Mouse (Mus musculus) lung, postnatal 25 days (tissue): ENCODE results near the gene Art5.

ENCODE experiments used
- DNase-seq: peaks from one replicate; pipeline ENCODE4 v3.0.0; 2022; ENCODE audit warnings: low spot score

The Art5 gene

DNA sequence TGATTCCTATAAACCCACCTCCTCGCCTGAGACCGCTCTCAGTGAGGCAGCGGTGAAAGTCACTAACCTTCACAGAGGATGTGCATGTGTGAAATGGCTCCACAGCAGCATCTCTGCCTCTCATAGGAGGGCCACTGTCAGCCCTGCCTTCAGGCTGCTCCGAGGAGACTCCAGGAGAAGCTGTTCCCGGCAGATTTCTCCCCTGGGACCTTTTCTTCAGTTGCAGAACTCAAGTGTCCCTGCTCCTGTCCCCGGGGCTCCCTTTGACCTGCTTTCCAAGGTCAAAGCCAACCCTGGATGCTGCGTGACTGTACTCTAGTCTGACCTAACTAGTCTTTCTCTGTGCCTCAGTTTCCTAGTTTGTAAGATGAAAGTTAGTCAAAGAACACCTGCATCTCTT is at the start of gene Art5:
Art5 (minus strand) TSS at position 319 of the 400 bp plus-strand sequence.
- DNase-seq, result no peak

DNA sequence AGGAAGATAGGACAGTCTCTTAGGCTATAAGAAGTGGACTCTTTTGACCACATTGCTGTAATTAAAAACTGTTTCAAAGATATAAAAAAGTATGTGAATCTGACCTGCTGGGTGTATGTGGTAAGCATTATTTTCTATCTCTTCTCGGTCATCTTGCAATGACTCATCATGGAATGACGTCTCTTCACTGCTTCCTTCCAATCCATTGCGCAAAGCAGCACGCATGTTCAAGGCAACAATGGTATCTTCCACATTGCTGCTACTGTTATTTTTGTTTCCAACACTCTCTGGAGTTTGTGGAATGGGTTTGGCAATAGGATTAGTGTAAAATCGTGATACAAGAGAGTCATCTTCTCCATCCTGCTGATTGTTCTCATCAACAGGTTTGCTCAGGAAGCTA is 44.4 kb upstream of the Art5 start:
- no peak for DNase-seq

DNA sequence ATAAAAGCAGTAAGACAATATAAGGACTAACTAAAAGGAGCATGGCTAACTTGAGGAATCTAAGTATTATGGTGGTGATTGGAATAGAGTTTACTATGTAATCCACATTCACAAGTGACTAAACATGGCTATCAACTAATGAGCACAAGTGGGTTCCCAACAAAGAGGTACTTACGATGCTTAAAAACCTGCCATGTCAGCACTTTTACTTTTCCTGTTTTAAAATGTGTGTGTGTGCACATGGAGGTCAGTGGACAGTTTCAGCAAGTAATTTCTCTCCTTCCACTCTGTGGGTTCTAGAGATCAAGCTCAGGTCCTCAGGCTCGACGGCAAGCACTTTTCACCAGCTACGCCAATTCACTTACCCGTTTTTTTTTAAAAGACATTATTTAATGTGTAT is 28.6 kb upstream of the Art5 start:
- DNase-seq, result no peak

DNA sequence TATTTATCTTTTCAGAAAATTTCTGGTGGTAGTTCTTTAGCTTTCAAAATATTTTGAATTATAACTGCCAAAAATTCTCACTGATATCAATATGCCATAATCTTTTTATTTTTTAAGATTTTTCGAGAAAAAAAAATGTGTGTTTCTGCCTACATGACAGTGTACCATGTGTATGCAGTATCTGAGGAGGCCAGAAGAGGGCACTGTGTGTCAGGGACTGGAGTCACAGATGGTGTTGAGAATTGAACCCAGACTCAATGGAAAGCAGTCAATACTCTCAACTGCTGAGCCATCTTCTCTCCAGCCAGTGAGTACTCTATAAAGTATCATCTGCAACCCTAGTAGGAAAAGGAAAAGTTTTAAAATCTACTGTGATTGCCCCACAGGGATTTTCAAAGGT is 28.2 kb upstream of the Art5 start:
- peak; percentile 23 for DNase-seq

DNA sequence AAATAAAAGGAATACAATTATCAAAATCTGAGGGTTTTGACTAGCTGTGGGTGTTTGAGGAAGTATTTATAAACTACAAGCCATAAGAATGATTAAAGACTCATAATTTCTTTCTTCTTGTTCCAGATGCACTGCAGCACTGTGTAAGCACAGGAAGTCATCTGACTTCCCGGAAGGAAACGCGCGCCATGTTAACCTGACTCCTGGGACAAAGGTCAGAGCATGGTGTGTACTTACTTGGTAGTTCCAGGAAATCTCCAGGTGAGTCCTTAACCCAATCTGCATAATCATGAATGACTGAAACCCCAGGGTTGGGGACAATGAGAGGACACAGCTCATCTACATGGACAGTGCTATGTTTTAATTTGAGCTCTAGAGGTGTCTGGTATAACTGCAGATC is 23.1 kb upstream of the Art5 start:
- peak; percentile 36 for DNase-seq

DNA sequence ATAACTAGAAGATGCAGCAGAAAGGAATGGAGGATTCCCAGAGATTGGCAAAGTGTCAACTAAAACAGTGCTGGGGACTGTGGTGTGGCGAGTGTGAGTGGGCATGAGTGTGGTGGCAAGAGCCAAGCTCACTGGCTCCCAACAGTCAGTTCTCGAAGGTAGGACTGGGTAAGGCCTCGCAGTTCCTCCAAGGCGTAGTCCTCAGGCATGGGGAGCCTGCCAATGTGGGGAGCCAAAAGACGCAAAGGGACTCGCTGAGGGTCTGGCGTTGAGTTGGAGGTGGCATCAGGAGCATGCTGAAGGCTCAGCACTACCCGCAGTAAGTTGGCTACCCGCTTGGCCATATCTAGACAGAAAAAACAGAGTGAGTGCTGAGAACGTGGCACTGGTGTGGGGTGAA is 11.0 kb upstream of the Art5 start:
- DNase-seq, result no peak

DNA sequence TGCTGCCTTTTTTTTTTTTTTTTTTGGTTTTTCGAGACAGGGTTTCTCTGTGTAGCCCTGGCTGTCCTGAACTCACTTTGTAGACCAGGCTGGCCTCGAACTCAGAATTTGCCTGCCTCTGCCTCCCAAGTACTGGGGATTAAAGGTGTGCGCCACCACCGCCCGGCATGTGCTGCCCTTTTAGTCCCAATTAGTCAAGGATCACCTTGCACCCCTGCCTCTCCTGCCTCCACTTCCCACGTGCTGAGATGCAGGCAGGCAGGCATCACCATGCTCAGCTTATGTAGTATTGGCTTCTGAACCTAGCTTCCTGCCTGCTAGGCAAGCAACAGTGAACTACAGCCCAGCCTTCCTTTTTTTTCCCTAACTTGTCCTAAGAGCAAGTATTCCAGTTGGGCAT is 8.1 kb upstream of the Art5 start:
- no peak for DNase-seq

DNA sequence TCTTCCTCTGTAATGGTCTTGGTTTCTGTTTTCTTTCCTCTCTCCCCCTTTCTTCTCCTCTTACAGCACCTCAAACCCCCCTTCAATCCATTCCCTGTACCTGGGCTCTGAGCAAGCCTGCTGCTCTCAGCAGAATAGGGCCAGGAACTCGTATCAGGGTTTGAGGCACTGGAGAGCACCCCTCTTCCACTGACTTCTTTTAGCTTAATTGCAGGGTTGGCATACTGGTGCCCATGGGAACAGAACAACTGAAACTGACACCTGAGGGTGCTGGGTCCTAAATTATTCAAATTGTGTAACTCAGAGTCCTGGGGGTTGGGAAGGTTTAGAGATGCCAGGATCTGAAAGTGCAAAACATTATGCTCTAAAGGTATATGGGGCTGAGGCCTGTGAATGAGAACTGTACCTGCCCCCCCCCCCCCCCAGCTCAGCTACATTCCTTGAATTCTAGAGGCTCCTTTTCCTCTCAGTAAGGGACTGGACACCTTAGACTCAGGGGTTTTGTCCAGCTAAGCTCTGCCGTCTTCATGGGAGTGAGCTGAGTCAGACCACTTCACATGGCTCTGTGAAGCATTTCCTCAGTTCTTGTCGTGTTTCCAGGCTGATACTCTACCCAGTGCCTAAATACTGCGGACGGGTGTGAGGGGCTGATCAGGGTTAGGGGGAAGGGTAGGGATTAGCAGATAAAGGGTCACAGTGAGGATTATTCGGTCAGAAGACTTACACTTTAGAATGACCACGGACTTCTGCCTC is 7.5 kb upstream of the Art5 start, which contains the start of gene Chrna10:
Chrna10 (minus strand) TSS at position 250 of the 753 bp plus-strand sequence.
- DNase-seq, result no peak

DNA sequence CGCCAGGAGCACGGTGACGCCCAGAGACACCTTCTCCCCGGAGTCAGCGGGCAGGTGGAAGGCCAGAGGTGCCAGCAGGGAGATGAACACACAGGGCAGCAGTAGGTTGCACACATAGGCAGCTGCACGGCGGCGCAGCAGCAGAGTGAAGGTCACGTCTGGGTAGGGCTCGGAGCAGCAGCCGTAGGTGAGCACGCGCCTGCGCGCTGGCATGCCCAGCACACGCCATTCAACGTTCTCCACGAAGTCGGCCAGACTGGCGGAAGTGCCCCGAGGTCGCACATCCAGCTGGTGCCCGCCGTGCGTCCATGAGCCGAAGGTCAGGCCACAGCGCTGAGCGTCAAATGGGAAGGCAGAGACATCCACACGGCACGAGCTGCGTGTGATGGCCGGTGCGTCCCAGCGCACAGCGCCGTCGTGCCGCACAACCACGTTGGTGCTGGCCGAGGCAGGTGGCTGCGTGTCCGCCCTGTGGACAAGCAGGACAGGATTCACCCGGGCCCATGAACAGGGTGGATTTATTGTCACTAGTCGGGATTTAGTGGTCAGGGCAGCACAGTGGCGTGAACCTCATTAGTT is 4.0 kb upstream of the Art5 start:
- DNase-seq, result no peak

DNA sequence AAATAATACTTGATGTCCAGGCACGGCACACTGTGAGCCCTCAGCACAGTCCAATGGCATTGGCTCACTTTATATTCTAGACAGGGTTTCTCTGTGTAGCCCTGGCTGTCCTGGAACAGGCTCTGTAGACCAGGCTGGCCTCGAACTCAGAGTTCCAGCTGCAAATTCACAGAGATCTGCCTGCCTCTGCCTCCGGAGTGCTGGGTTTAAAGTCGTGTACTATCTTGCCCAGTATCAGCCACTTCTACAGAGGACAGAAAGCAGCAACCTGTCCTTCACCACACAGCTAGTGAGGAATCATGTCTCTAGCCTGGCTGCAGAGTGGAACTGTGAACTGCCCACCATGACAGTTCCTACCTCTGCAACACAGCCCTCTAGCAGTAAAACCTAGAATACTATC is 457 bp upstream of the Art5 start:
- no peak for DNase-seq

DNA sequence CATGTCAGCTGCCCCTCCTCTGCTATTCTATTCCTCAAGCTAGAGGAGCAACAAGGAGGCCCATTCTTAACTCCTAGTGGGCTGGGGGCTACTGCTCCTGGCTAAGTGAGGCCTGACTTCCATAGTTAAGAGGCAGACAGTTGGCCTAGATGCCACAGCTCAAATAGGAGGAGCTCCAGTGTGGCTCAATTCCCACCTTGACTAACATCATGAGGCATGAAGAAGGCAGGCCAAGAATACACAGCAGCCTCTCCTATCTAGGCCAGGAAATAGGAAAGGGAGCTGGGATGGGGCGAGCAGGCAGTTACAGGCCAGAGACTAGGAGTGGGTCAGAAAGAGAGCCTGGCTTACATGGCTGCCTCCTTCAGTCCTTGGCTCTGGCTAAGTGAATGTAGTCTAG is 1.1 kb downstream of the Art5 start:
- DNase-seq, result no peak

DNA sequence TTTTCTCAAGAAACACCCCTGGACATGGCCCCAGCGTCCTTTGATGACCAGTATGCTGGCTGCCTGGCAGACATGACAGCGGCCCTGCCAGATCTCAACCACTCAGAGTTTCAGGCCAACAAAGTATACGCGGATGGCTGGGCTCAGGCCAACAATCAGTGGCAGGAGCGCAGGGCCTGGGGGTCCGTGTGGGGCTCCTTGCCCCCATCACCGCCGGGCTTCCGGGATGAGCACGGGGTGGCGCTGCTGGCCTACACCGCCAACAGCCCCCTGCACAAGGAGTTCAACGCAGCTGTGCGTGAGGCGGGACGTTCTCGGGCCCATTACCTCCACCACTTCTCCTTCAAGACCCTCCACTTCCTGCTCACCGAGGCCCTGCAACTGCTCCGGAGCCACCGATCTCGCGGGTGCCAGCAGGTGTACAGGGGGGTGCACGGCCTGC is 2.6 kb downstream of the Art5 start:
- no peak for DNase-seq

DNA sequence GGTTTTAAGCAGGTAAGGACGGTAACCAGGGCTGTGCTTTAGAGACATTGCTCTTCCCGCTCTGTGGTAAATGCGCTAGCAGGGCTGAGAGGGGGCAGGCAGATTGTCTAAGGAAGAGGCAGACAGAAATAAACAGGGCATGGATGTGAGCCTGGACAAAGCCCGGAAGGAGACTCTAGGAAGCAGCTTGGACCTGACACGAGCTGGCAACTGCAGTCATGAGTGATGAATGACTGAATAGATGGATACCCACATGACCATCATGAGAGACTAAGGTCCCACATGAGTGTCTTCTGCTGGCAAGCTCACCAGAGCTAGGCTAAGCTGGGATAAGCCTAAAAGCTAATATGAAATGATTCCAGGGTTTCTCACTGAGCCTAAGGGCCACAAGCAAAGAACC is 5.2 kb downstream of the Art5 start:
- peak; percentile 16 for DNase-seq

DNA sequence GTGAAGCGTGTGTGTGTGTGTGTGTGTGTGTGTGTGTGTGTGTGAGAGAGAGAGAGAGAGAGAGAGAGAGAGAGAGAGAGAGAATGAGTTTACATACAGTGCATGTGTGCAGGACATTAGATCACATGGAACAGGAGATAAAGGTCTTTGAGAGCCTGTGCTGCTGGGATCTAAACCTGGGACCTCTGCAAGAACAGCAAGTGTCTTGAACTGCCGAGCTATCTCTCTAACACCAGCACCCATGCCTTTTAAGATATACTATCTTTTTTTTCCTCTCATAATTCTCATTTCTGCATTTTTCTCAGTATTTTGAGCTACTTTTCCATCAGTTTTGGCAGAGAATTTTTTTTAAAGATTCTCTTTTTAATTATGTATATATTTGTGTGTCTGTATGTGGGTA is 5.7 kb downstream of the Art5 start:
- no peak for DNase-seq

DNA sequence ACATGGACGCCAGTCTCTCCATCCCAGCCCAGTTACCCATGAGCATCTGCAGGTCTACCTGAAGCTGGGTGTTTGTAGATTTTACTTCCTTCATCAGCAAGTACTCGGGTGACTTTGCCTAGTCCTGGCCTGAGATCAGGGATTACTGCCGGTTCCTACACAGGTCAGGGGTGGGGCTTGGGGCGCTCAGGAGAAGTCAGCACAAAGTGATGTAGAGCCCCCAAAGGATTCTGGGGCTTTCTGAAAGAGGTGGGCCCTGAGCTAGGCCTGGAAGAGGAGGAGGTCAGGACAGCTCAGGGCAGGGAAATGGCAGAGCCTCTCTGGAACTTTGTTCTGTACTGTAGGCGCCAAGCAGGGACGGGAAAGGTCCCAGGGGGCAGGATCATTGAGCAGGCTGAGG is 6.6 kb downstream of the Art5 start:
- no peak for DNase-seq

DNA sequence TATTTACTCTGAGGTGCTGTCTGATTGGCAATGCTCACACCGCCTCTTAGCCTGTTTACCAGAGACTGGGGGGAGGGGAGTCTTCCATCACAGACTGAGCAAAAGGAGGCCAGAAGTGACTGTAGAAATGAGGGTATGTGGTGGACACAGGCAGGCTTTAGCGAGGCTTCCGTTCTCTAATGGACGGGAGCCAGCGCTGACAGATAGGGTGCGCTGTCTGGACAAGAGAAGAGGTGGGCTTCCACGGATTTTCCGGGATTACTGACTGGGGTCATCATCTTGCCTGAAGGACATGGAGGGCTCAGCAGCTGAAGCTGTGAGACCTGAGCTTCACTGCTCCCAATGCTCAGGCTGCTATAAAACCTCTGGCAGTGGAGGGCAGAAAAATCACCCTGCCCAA is 7.0 kb downstream of the Art5 start:
- DNase-seq, result no peak

DNA sequence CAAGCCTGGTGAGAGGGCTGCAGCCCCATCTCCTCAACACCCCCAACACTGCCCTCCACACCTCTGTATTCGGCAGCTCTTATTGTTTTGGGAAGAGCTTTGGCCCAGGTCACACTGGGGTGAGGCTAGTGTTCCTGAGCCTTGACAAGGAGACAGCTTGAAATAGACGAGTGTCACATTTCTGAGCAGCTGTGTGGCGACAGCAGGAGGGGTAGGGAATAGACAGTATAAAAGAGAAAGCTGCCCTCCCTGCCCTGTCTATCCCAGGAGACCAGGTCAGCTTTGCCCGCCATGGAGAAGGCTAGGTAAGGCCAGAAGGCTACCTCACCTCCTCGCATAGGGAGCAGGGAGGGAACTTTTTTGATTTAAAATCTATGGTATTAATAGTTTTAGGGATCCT is 7.8 kb downstream of the Art5 start, which contains the start of gene Art1:
Art1 (plus strand) TSS at position 257 of the 400 bp plus-strand sequence.
- no peak for DNase-seq

DNA sequence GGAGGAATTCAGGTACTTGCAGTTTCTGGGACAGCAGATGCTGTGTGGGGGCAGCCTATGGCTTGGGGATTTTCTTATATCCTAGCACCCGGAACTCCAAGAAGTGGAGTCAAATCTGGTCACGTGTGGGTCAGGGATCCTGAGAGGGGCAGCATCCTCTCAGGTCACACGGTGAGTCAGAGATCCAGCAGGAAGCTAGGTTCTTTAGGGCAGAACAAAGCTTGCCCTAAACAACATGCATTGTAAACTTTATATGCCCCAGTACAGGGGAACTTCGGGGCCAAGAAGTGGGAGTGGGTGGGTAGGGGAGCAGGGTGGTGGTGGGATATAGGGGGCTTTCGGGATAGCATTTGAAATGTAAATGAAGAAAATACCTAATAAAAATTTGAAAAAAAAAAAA is 8.4 kb downstream of the Art5 start:
- DNase-seq, result no peak

DNA sequence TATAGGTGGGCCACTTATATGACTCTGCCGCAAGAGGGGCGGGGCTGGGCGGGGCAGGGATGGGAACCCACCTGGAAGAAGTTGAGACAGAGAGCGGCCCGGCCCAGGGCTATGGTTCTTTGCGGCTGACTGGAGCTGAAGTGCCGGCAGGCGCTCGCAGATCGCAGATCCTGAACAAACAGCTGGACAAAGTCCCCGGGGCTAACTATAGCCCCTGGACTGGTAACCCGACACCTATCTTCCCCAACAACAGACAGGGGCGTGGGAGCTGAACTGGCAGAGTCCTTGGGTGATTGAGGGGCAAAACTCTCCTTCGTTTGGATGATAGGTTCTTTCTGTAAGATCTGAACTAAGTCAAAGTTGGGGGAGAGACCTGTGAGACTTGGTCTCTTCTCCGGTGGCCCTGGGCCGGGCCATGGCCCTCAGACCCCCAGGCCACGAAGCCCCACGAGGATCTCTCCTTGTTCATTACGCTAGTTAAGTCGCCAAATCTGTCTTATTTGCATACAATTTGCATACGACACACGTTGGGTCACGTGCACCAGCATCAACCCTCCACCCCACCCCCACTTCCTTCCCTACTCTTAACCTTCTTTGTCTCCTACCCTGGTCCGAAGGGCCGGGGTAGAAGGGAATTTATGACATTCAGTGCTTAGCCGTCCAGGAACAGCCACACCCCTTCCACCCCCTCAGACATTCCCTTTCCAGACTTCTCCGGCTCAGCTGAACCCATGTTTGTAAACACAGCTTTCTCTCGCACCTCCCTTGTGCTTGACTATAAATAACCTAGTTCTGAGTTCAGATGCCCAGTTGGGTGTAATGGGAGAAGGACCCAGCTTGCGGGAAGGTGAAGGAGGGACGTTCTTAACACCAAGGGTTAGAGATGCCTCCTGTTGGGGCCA is 9.3 kb downstream of the Art5 start:
- peak; percentile 55 for DNase-seq

DNA sequence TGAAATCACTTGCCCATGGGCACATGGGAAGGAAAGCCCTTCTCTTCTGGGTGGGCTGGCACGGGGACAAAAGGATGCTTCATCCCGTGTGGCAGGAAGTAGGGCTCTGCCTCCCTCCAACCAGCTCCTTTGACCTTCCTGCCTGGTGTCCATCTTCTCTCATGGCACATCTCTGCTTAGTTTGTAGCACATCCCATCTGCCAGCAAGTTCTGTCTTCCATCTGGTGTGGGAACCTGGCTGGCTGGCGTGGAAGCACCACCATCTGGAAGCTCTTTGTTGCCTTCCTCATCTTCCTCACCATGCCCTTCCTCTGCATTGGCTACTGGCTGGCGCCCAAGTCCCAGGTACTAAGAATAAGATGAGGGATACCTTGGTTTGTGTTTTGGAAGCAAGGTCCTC is 22.0 kb downstream of the Art5 start:
- DNase-seq, result no peak

DNA sequence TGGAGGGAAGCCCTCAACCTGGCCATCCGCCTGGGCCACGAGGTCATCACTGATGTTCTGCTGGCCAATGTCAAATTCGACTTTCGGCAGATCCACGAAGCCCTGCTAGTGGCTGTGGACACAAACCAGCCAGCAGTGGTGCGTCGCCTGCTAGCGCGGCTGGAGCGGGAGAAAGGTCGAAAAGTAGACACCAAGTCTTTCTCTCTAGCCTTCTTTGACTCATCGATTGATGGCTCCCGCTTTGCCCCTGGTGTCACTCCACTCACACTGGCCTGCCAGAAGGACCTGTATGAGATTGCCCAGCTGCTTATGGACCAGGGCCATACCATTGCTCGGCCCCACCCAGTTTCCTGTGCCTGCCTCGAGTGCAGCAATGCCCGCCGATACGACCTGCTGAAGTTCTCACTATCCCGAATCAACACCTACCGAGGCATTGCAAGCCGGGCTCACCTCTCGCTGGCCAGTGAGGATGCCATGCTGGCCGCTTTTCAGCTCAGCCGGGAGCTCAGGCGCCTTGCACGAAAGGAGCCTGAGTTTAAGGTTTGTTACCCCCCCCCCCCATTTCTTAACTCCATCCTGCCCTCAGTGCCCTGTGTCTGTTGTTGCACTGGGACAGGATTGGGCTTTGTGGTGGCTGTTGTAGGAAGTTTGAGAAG is 25.1 kb downstream of the Art5 start:
- DNase-seq, result no peak

DNA sequence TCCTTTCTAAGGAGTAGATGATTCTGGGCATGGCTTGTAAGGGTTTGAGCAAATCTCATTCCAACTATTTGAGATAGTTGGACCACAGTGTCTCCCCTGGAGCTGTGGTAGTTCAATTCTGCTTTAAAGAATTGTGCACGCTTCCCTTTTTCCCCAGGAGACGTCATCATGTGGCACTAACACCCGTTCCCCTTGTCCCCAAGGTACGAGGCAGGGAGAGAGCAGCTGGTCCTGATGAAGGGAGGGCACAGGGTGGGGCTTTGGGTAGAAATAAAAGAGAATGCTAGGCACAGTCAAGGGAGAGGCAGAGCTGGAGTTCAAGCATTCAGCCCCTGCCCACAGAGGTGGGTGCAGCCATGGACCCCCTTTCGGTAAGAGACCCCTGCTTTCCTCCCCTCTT is 26.5 kb downstream of the Art5 start, which contains the start of gene Trpc2:
Trpc2 (plus strand) TSS at position 301 of the 400 bp plus-strand sequence.
- no peak for DNase-seq
